Mouse (Mus musculus) adrenal gland, adult 18-20 months (tissue): ENCODE results near the gene Fthl17d. TPM values are rescaled to one million over a fixed set of nuclear protein-coding genes. Genes with fewer than 3 reads are reported as not detected.
A peak's percentile ranks its signal among the peaks of the same experiment; 100 is the strongest.
"Not testable (repeated sequence)": the region's sequence is repeated elsewhere in the genome, so short reads cannot be mapped to it uniquely, and the experiment has no call there.

ENCODE experiments used
- DNase-seq, 2 experiments: peaks; one replicate each; pipeline ENCODE4 v3.0.0; 2021 to 2022; ENCODE audit warnings: low spot score in 2 of 2
- long read RNA-seq, 2 experiments: library from polyadenylated mRNA; stranded (forward); transcript quantifications; one replicate each; pipeline ENCODE4 v2.0.0; 2021
- total RNA-seq, 2 experiments: library from RNA; stranded (reverse); gene quantifications; 1 replicate in 1 of 2; 2 replicates in 1 of 2; pipeline ENCODE4 v1.2.3; 2021

Gene Fthl17d
- total RNA-seq: not detected
- long read RNA-seq, experiment 1: 0 reads
- long read RNA-seq, experiment 2: 0 reads

DNA sequence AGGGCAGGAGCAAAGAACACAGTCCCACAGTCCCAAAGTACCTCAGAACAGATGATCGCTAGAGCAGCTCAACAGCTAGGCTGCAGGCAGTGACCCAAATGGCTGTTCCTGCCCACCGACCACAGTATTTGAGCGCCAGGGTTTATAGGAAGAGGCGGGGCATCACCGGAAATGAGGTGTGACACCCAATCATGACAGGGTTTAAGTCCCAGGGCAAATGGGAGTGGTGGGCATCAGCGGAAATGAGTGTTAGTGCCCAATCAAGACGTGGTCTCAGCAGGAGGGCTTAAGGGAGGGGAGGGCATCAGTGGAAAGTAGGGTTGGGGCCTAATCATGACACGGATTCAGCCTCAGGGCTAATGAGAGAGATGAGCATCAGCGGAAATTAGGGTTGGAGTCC, at the start of gene Fthl17d:
Gene Fthl17d, minus strand, starts transcription at position 101 of the 400 bp plus-strand sequence.
- DNase-seq: not testable (repeated sequence)

- not testable (repeated sequence) for DNase-seq
Observed at GRCm38 (mm10) chrX:9033193-9033592, 46.6 kb upstream of the Fthl17d start, which contains the start of gene Fthl17e. Fthl17e (plus strand) TSS chrX:9033493.

DNA sequence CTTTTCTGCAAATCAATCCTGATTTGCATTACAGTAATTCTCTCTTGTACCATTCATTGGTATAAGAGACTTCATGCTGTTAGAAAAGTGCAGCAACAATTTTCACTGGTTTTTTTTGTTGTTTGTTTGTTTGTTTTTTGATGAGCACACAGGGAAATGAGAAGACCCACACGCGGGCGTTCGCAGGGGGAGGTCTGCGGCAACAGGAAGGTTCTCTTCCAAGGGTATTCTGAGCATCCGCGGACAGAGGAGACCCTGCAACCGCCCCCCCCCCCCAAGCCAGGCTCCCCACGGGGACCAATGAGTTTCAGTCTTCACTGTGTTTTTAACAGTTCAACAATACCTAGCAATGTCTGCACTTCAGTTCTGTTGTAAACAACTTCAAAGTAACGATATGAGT, 32.9 kb upstream of the Fthl17d start:
- DNase-seq: no peak

DNA sequence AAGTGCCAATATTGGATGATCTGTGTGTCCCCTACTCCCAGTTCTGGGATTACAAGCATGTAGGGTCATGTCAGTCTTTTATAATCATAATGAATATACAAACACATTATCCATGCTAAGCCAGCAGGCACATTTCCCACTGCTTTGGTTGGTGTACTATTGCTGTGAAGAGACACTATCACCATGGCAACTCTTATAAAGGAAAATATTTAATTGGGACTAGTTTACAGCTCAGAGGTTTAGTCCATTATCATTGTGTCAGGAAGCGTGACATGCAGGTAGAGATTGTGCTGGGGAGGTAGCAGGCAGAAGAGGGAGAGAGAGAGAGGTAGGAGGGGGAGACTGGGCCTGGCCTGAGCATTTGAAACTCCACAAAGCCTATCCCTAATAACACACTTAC, 29.5 kb upstream of the Fthl17d start:
- DNase-seq: no peak

DNA sequence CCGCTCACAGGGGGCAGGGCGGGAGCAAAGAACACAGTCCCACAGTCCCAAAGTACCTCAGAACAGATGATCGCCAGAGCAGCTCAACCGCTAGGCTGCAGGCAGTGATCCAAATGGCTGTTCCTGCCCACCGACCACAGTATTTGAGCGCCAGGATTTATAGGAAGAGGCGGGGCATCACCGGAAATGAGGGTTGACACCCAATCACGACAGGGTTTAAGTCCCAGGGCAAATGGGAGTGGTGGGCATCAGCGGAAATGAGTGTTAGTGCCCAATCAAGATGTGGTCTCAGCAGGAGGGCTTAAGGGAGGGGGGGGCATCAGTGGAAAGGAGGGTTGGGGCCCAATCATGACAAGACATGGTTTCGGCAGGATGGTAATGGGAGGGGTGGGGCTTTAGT, 10.1 kb downstream of the Fthl17d start, which contains the start of gene Fthl17c:
Gene Fthl17c, minus strand, starts transcription at position 101 of the 400 bp plus-strand sequence.
- DNase-seq: not testable (repeated sequence)

- peak in 1 of 2 experiments; percentile 28 for DNase-seq
Observed at GRCm38 (mm10) chrX:8964618-8965017, 21.9 kb downstream of the Fthl17d start.

GRCm38 (mm10) chrX:8962875-8963274, 23.7 kb downstream of the Fthl17d start, which contains the start of gene Fthl17b:
Fthl17b (minus strand) TSS chrX:8962975.
- DNase-seq: not testable (repeated sequence)

GRCm38 (mm10) chrX:8948130-8948805, 38.3 kb downstream of the Fthl17d start:
- DNase-seq: peak; percentile 63 to 68

DNA sequence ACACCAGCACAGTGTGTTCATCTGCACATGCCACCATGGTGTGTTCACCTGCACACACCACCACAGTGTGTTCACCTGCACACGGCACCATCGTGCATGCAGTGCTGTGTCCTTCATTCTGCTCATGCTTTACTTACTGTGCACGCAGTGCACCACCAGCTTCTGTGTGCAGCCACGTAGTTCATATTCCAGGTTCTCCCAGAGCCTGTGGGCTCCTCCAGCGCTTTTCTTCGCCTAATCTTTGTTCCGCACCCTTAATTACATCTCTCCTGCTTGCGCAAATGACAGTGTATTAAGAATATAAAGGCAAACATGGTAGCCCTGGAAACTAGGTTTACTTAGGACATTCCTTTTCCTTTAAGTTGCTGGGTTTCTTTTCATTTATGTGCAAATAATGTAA, 42.5 kb downstream of the Fthl17d start:
- DNase-seq: no peak

Other genes starting within 250 kb of the Fthl17d start
- not detected for gene Ssx9, start 238.3 kb downstream of the Fthl17d start, total RNA-seq
- gene Ssxb5, start 183.1 kb downstream of the Fthl17d start, total RNA-seq: not detected
- not detected for gene Gm6592, start 142.8 kb downstream of the Fthl17d start, total RNA-seq
- not detected for gene Gm5751, start 112.5 kb downstream of the Fthl17d start, total RNA-seq
- gene B630019K06Rik, start 94.4 kb downstream of the Fthl17d start, total RNA-seq: 10 to 100 TPM; 11.5 to 12.6 TPM
- gene Fthl17b, start 23.8 kb downstream of the Fthl17d start, total RNA-seq: not detected
- not detected for gene Fthl17c, start 10.2 kb downstream of the Fthl17d start, total RNA-seq
- not detected for gene Fthl17e, start 46.7 kb upstream of the Fthl17d start, total RNA-seq
- not detected for gene Fthl17f, start 76.3 kb upstream of the Fthl17d start, total RNA-seq
- gene 4930402K13Rik, start 117.8 kb upstream of the Fthl17d start, total RNA-seq: not detected
- gene Lancl3, start 213.1 kb upstream of the Fthl17d start, total RNA-seq: 1 to 10 TPM; 3.9 to 5.6 TPM